Mouse (Mus musculus) ES-E14 (cell line): ENCODE measurements around the gene Cog7. TPM values are rescaled to one million over a fixed set of nuclear protein-coding genes. Genes with fewer than 3 reads are reported as not detected.

ENCODE experiments used
- DNase-seq: peaks from one replicate; pipeline ENCODE4 v3.0.0-alpha.2; 2013; ENCODE audit warnings: low read depth, low spot score
- H3K27ac ChIP-seq: 2 replicates; pipeline ENCODE4 v1.5.1; 2012; ENCODE audit warnings: low read depth, mild to moderate bottlenecking, low read length, moderate library complexity, mixed read lengths; ENCODE audit not compliant: poor library complexity, insufficient read depth, severe bottlenecking
- H3K36me3 ChIP-seq: 2 replicates; pipeline ENCODE4 v1.6.1; 2012; ENCODE audit warnings: mild to moderate bottlenecking, low read length, moderate library complexity, mixed read lengths; ENCODE audit not compliant: control insufficient read depth, poor library complexity, insufficient read depth, severe bottlenecking
- H3K4me1 ChIP-seq, 2 experiments: fragments of 150-350 bp in 1 of 2; sonication (generic) in 1 of 2; 2 replicates each; pipeline ENCODE4 v1.6.1; 2012; ENCODE audit warnings: low read length in 2 of 2, mild to moderate bottlenecking in 1 of 2, mixed read lengths in 1 of 2; ENCODE audit not compliant: control insufficient read depth in 2 of 2, insufficient read depth in 2 of 2, poor library complexity in 1 of 2
- H3K4me3 ChIP-seq, 2 experiments: fragments of 150-350 bp in 1 of 2; sonication (generic) in 1 of 2; 2 replicates each; pipeline ENCODE4 v1.5.1; 2012; ENCODE audit warnings: low read length in 2 of 2, low read depth in 1 of 2, mild to moderate bottlenecking in 1 of 2, mixed read lengths in 1 of 2; ENCODE audit not compliant: insufficient read depth in 1 of 2, poor library complexity in 1 of 2, severe bottlenecking in 1 of 2
- H3K9ac ChIP-seq: 2 replicates; pipeline ENCODE4 v1.6.1; 2012; ENCODE audit warnings: low read depth, mild to moderate bottlenecking, low read length, mixed read lengths; ENCODE audit not compliant: poor library complexity, insufficient read depth, severe bottlenecking
- H3K9me3 ChIP-seq: fragments of 150-350 bp; sonication (generic); 2 replicates; pipeline ENCODE4 v1.6.1; 2012; ENCODE audit warnings: low read depth, mild to moderate bottlenecking, low read length; ENCODE audit not compliant: control insufficient read depth, insufficient read depth
- CHD2 ChIP-seq: IDR thresholded peaks from 2 replicates; pipeline ENCODE4 v1.6.1; 2014; ENCODE audit warnings: mild to moderate bottlenecking, low read depth, low read length, inconsistent platforms
- HCFC1 ChIP-seq: IDR thresholded peaks from 2 replicates; pipeline ENCODE4 v1.6.1; 2012; ENCODE audit warnings: low read length, inconsistent platforms, borderline replicate concordance; ENCODE audit not compliant: insufficient read depth
- MAFK ChIP-seq: IDR thresholded peaks from 2 replicates; pipeline ENCODE4 v1.6.1; 2014; ENCODE audit warnings: mild to moderate bottlenecking, low read depth, low read length, inconsistent platforms; ENCODE audit not compliant: insufficient read depth
- ZC3H11A ChIP-seq: IDR thresholded peaks from 2 replicates; pipeline ENCODE4 v1.6.1; 2012; ENCODE audit warnings: low read depth, mild to moderate bottlenecking, inconsistent platforms, low read length, borderline replicate concordance
- ZNF384 ChIP-seq: IDR thresholded peaks from 2 replicates; pipeline ENCODE4 v1.6.1; 2012; ENCODE audit warnings: low read depth, low read length, inconsistent platforms
- in situ Hi-C, 2 experiments: fragments of 600-800 bp; cut with MboI; formaldehyde crosslinking; loops; one replicate each; pipeline ENCODE4 v1.15.1; 2025; ENCODE audit warnings: low sequenced_read_pairs in 2 of 2, inconsistent platforms in 1 of 2; ENCODE audit not compliant: unreplicated experiment in 2 of 2
- total RNA-seq: library from RNA; depleted of rRNA; stranded (reverse); fragments of 300-350 nt; gene quantifications from 2 replicates; pipeline ENCODE4 v1.2.3, GENCODE M21; 2012

Cog7 gene
- total RNA-seq, 1 experiment = 19.9 TPM

GRCm38 (mm10) chr7:122018978-122019377 is 37.5 kb upstream of the Cog7 start:
- Histone ChIP-seq H3K4me1 (peaks cover 3 to 28% of the 10 kb centered on the region in 2 experiments; a peak in 3 of 4 replicates), H3K4me3 (peak overlapping the region; percentile 37 to 69), H3K9me3 (no peaks in the 10 kb centered on the region), H3K9ac (peak overlapping the region; percentile 20; the same call in 1 of the 2 replicates), H3K36me3 (peaks cover 5% of the 10 kb centered on the region; the same call in 1 of the 2 replicates), H3K27ac (peak overlapping the region; percentile 9; the same call in 1 of the 2 replicates)
- peak; percentile 39 for DNase-seq
- TF ChIP-seq ZNF384 (no peak), HCFC1 (no peak), CHD2 (no peak), ZC3H11A (no peak), MAFK (no peak)
- in situ Hi-C loops = no loop called here

GRCm38 (mm10) chr7:122018247-122018646 is 36.7 kb upstream of the Cog7 start:
- peak overlapping the region; percentile 37 to 69 for H3K4me3 ChIP-seq
- DNase-seq = peak; percentile 40
- no peak for TF ChIP-seq ZC3H11A
- no peak for TF ChIP-seq HCFC1
- TF ChIP-seq CHD2 = no peak
- no peak for TF ChIP-seq MAFK
- no peak for TF ChIP-seq ZNF384

GRCm38 (mm10) chr7:122015734-122016133 is 34.2 kb upstream of the Cog7 start:
- Histone ChIP-seq H3K4me1 (peaks cover 3 to 28% of the 10 kb centered on the region in 2 experiments; a peak in 3 of 4 replicates), H3K4me3 (0 out of 4 replicates have a peak overlapping the region, but pooled peaks of 1 of the 2 experiments have one; percentile 28), H3K9ac (peak overlapping the region; percentile 23; the same call in 1 of the 2 replicates), H3K9me3 (no peaks in the 10 kb centered on the region), H3K36me3 (peaks cover 13% of the 10 kb centered on the region; the same call in 1 of the 2 replicates), H3K27ac (no peak overlapping the region)
- in situ Hi-C loops = no loop called here
- no peak for DNase-seq
- TF ChIP-seq ZNF384 = no peak
- no peak for TF ChIP-seq MAFK
- TF ChIP-seq ZC3H11A = no peak
- TF ChIP-seq HCFC1 = no peak
- no peak for TF ChIP-seq CHD2

More at GRCm38 (mm10) chr7:122018247-122018646, 36.7 kb upstream of the Cog7 start:
- Histone ChIP-seq H3K9me3 (no peaks in the 10 kb centered on the region), H3K36me3 (peaks cover 5% of the 10 kb centered on the region; the same call in 1 of the 2 replicates), H3K27ac (peak overlapping the region; percentile 9; the same call in 1 of the 2 replicates), H3K9ac (peak overlapping the region; percentile 20; the same call in 1 of the 2 replicates), H3K4me1 (peaks cover 3 to 28% of the 10 kb centered on the region in 2 experiments; a peak in 3 of 4 replicates)
- in situ Hi-C loops = no loop called here

GRCm38 (mm10) chr7:122015105-122015504 is 33.6 kb upstream of the Cog7 start:
- Histone ChIP-seq H3K9ac (peak overlapping the region; percentile 24; the same call in 1 of the 2 replicates), H3K9me3 (no peaks in the 10 kb centered on the region), H3K4me3 (peak overlapping the region in 1 of 2 experiments; percentile 28; a peak in 1 of 4 replicates), H3K4me1 (peaks cover 3 to 28% of the 10 kb centered on the region in 2 experiments; a peak in 3 of 4 replicates), H3K36me3 (peaks cover 19% of the 10 kb centered on the region), H3K27ac (no peak overlapping the region)
- in situ Hi-C loops = no loop called here
- DNase-seq = no peak
- TF ChIP-seq ZNF384 (no peak), CHD2 (no peak), ZC3H11A (no peak), MAFK (no peak), HCFC1 (no peak)
